Mouse (Mus musculus): ENCODE measurements around the gene Traf1.

The Traf1 gene

DNA sequence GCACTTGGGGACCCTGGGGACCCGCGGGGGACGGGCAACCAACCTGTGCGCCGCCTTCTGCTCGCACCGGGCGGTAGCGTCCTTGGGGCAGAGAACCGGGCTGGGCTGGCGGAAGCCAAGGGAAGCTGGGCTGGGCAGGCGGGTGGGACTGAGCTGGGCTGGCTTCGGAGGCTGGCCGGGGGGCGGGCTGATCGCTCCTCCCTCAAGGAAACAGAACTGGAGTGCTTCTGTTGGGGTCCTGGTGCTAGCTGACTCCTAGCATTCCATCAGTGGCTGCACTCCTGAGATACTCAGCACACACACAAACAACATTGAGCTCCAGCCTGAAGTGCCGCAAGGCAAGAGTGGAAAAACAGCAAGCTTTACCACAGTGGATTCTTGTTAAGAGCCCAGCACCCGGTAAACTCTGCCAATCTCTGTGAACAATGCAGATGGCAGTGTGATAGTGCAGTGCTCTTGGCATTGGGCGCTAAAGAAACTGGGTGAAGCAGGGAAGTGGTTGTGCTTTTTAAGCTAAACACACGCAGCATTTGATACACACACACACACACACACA lies at the start of gene Traf1:
TSS of gene Traf1 (minus strand) at position 292 of the 556 bp plus-strand sequence.
- DNase-seq, result peak; percentile 67 to 82

DNA sequence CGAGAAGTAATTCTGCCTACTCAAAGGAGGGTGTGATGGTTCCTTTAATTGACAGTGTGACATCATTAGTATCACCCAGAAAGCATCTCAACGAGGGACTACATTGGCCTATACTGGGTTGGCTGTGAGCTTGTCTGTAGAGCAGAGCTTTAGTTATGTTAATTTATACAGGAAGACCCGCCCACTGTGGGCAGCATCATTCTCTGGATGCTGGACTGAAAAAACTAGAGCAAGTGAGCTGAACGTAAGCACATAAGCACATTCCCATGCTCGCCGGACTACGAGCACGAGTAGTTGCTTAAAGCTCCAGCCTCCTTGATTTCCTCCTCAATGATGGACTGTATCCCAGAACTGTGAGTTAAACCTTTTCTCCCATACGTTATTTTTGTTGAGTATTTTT lies 37.4 kb upstream of the Traf1 start:
- no peak for DNase-seq

DNA sequence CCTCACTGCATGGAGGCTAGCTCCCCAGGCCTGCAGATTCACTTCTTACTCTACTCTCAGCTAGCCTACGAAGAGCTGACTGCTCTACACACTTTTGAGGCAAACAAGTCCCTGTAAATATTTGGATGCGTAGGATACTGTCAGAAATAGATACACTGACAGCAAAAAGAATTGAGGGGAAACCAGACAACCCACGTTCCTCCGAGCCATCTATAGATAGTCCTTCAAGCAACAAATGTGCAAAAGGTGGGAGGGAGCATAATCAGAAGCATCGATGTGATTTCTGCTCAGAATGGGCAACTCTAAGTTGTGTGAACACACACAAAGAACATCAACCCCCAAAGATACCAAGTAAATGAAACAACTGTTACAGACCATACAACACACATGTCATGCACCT lies 34.9 kb upstream of the Traf1 start:
- no peak for DNase-seq

DNA sequence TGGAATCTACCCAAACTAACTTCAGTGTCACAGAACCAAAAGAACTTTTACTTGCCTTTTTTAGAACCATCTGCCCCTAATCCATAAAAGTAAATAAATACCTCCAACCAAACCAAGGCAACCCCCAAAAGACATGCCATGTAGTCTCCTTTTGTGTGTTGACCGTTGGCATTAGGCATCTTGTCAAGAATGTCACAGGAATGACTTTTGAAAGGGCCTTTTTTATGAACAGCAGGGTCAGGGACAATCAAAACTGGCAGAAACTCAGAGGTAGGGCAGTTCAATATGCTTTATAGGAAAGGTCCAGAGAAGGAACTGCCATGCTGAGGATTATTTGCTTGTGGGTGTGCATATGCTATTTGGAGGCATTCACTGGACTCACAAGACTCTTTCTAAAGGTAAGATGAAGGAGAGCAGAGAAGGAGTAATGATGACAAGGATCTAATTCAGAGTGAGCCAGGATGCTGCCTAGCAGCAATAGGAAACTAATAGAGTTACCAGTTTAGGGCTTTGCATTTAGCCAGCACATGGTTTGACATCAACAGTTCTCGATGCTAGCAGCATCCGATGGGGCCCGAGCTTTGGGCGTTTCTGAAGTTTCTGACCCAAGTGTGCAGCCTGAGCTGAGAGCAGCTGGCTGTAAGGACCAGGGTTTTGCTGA lies 32.3 kb upstream of the Traf1 start:
- DNase-seq, result no peak

GRCm38 (mm10) chr2:34992729-34993695 lies 31.4 kb upstream of the Traf1 start:
- DNase-seq, result no peak

DNA sequence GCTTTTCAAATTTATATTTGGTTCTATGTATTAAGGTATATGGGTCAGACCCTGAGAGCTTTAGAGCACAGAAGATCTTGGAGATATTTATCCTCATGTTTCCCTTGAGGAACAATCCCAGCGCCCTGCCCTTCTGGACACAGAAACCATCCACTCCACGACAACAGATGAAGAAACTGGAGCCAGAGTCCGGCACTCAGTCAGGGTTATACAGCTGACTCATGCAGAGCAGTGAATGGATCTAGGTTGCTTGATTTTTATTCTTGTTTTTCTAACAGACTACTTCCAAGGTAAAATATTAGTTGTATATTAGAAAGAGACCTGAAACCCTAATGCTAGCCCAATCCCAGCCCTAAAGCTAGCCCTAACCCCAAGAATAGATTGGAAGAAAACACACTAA lies 30.4 kb upstream of the Traf1 start:
- no peak for DNase-seq

- DNase-seq, result no peak
These were observed 28.2 kb upstream of the Traf1 start for GRCm38 (mm10) chr2:34989749-34990148.

GRCm38 (mm10) chr2:34987595-34987994 lies 26.0 kb upstream of the Traf1 start:
- no peak for DNase-seq

DNA sequence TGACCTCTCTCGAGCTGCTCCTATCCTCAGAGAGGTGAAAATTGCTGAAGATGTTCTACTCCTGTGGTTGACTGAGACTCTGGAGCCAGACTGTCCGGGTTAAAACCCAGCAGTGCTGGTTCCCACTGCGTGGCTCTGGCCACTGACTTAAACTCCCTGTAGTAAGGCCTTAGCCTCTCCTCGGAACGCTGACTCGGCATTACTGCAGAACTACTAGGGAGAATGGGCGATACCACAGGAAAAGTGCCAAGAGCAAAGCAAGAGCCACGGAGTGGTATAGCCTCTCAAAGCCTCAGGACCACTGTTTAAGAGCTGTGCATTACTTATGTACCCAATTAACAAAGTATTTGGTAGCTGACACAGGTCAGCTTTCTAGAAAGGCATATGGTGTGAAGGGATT lies 23.3 kb upstream of the Traf1 start:
- DNase-seq, result no peak

DNA sequence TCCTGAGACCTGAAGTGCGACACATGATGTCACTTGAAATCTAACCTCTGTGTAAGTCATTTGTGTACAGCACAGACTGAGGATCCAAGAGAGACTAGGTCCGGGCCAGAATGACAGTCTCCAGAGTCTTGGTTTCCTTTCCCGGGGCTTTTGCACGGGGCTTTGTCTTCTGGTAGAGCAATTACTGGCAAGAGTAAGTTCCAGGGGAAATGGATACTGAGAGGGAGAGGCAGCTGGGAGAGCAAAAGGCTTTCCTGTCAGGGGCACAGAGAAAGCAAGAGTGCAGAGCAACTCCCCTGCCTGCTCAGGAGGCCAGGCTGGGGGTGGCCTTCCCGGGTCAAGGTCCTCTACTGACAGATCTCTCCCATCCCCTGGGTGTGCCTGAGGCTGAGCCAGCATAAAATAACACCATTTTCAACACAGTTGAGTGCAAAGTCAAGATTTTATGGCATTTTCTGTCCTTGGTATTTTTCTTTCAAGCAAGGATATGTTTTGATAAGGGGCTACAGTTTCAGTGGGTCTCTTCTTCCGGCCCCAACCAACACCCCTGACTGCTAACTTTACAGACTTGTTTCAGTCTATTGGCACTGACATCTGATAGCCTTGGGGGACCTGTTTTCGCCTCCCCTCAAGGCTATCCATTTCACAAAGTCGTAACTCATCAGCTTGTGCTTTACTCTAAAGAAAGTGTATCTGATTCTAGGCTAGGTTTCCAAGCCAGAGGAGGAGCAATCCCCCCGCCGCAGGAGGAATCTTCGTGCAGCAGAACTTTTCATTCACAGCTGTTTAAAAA lies 21.5 kb upstream of the Traf1 start:
- peak; percentile 32 to 65 for DNase-seq

GRCm38 (mm10) chr2:34982096-34982724 lies 20.6 kb upstream of the Traf1 start:
- no peak for DNase-seq

DNA sequence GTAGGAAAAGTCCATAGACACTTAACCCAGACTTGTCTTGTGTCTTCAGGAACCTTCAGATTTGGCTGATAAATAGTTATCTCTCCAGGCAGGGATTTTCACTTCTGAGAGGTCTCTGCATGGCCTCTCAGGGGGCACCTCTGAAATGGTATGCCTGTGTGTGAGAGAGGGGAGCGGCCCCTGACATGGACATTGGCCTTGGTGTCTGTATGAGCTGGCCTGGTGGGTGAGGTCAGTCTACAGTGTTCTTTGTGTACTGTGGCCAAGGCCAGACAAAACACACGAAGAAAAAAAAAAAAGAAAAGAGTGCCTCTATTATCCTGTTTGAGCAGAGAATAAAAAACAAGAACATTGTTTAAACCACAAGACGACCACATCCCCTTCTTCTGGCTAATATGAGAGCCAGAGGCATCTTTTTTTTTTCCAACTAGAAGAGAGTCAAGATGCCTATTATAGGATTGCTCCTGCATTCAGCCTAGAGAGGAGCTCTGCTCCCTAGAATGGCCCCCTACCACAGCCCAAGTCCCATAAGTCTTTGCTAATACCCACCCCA lies 18.0 kb upstream of the Traf1 start:
- no peak for DNase-seq

DNA sequence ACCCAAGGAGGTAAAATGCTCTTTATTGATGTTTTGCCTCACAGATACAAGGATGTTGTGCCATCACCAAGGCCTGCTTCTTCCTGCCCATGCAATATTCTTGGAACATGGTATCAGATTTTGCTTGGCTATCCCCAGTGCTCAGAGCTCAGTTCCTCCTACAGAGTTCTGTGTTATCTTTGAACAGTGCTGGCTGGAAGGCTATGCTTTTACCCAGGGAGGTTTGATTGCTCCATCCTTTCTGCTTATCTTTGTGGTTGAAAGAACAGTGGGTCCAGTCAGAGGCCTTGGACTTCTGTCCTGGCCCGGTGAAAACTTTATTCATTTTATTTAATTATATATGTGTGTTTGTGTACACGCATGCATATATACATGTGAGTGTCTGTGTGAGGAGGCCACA lies 16.7 kb upstream of the Traf1 start:
- no peak for DNase-seq

GRCm38 (mm10) chr2:34976945-34977658 lies 15.5 kb upstream of the Traf1 start:
- no peak for DNase-seq

GRCm38 (mm10) chr2:34976447-34976846 lies 14.9 kb upstream of the Traf1 start:
- no peak for DNase-seq

- no peak for DNase-seq
These were observed 11.5 kb upstream of the Traf1 start for GRCm38 (mm10) chr2:34973087-34973486.

DNA sequence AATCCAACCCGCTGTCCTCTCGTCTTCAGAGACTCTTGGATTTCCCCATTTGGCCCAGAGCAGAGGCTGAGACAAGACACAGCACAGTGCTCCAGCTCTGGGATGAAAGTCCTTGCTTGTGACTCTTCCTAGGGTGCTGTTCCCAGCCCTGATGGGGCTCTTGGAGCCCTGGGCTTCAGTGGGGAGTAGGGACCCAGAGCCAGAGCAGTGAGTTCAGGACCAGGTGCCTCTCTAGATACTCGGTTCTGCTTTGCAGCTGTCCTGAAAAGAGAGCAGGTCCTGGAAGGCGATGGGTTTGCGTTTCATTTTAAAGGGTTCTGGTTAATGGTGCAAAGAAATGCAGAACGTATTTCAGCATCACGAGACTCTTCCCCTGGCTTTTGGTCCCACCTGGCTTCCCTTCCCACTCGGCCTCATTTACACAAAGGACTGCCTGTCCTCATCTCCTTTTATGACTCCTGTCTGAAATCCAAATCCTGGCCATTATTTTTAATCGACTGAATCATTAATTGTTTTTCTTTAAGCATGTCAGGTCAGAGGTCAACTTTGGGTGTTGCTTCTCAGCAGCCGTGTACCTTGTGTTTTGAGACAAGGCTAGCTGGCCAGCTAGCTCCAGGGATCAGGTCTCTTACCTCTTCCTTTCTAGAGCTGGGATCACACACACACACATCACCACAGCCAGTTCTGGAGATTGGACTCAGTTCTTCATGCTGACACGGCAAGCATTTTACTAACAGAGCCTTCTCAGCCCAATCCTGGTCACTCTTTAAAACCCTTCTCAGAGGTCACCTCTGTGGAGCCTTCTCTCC lies 9.7 kb upstream of the Traf1 start:
- no peak for DNase-seq

- DNase-seq, result peak; percentile 83 to 94
These were observed 8.6 kb upstream of the Traf1 start for GRCm38 (mm10) chr2:34970092-34970750.

GRCm38 (mm10) chr2:34969166-34969565 lies 7.6 kb upstream of the Traf1 start:
- peak in 1 of 2 experiments; percentile 44 for DNase-seq

All from kidney, postnatal 25 days (tissue).